Mouse (Mus musculus): ENCODE data around the gene Orc1.

GRCm38 (mm10) chr4:108579743-108580411 lies 654 bp downstream of the Orc1 start:
- TF ChIP-seq CTCF (IDR thresholded peaks at IDR 0.05; ENCODE audit: low read depth, low read length) (no peak), POLR2A (IDR thresholded peaks at IDR 0.05; ENCODE audit: insufficient read depth, low read length) (no peak)

Data from ES-Bruce4 (cell line).